ENCODE assay signal across 16 mouse cellular contexts in genomic region chr9:109049316-109049715, GRCm38 (mm10). TPM values are rescaled to one million over a fixed set of nuclear protein-coding genes. Genes with fewer than 3 reads are reported as not detected.
A peak's percentile ranks its signal among the peaks of the same experiment; 100 is the strongest.
DNase-seq lines count a peak whose midpoint lies in the region; TF ChIP-seq lines count a peak whose summit lies in the region.
"Had no signal": no experiment of that assay in that cellular context is flagged by ENCODE, and none has a peak within 500 bp of the region (broad histone marks: within the 10 kb centered on the region; RNA-seq: fewer than 3 reads in every experiment).

No protein-coding gene starts in this region.

- no peaks in the 10 kb centered on the region for H3K27me3 ChIP-seq in spleen, adult 2 months (ENCODE audit: control insufficient read depth, insufficient read depth, low read length)
- H3K27me3 ChIP-seq in E14TG2a.4 (ENCODE audit: insufficient read depth, low read length), result no peaks in the 10 kb centered on the region
- H3K27me3 ChIP-seq in limb, embryonic 10.5 days (ENCODE audit: low read depth, poor library complexity, severe bottlenecking), result no peaks in the 10 kb centered on the region
- H3K27me3 ChIP-seq: embryonic facial prominence, embryonic 12.5 days; forebrain, embryonic 15.5 days; heart, embryonic 13.5 days; hindbrain, embryonic 12.5 days had no signal

- H3K4me3 ChIP-seq in spleen, adult 2 months (ENCODE audit: extremely low read depth, insufficient read depth, insufficient read length), result 0 out of 2 replicates have a peak overlapping the region, but pooled peaks have one; percentile 50
- peak overlapping the region; percentile 79 for H3K4me3 ChIP-seq in E14TG2a.4 (replicated peaks; ENCODE audit: low read length)
- H3K4me3 ChIP-seq in limb, embryonic 10.5 days, result no peak overlapping the region
- H3K4me3 ChIP-seq: embryonic facial prominence, embryonic 12.5 days; forebrain, embryonic 15.5 days; heart, embryonic 13.5 days; hindbrain, embryonic 12.5 days had no signal

- no peak for TF ChIP-seq CTCF in spleen, adult 2 months (IDR thresholded peaks at IDR 0.05; ENCODE audit: extremely low read depth, insufficient read depth, insufficient read length, insufficient replicate concordance)
- TF ChIP-seq CTCF in E14TG2a.4 (conservative IDR thresholded peaks at IDR 0.05; ENCODE audit: low read length), result no peak

- peaks cover 12% of the 10 kb centered on the region; the same call in 1 of the 2 replicates for H3K4me1 ChIP-seq in spleen, adult 2 months (ENCODE audit: control insufficient read depth, insufficient read depth, insufficient read length)
- peaks cover 62% of the 10 kb centered on the region for H3K4me1 ChIP-seq in E14TG2a.4 (replicated peaks; ENCODE audit: low read depth, low read length)
- H3K4me1 ChIP-seq in limb, embryonic 10.5 days, result peaks cover 5% of the 10 kb centered on the region

- H3K9me3 ChIP-seq in E14TG2a.4 (ENCODE audit: low read length), result no peaks in the 10 kb centered on the region
- H3K9me3 ChIP-seq in limb, embryonic 10.5 days (replicated peaks), result no peaks in the 10 kb centered on the region
- H3K9me3 ChIP-seq: embryonic facial prominence, embryonic 12.5 days; forebrain, embryonic 15.5 days; G1E; heart, embryonic 13.5 days; hindbrain, embryonic 12.5 days had no signal

- 70% methylated on average over 7 of the region's 7 CpGs for WGBS in spleen, adult 2 months
- 89% methylated on average over 7 of the region's 7 CpGs for WGBS in limb, embryonic 10.5 days

- DNase-seq in spleen, adult 2 months (ENCODE audit: low read depth in 1 of 2, low spot score in 2 of 2), result no peak
- DNase-seq in spleen, adult 18-20 months, result no peak
- peak; percentile 45 for DNase-seq in induced T-regulatory cell, adult 2 months (ENCODE audit: low read depth)
- DNase-seq in limb, embryonic 10.5 days (ENCODE audit: low spot score), result no peak
- no peak for DNase-seq in B cell, adult 2 months
- DNase-seq: adrenal gland, postnatal 10 days; cerebellum, adult 11-12 months; cerebellum, adult 9-10 months; cerebellum, postnatal 25 days; gastrocnemius, postnatal 36 days had no signal

- peak overlapping the region; percentile 99 for H3K27ac ChIP-seq in spleen, adult 2 months (ENCODE audit: insufficient read depth, low read length)
- H3K27ac ChIP-seq in limb, embryonic 10.5 days, result no peak overlapping the region
- H3K27ac ChIP-seq: embryonic facial prominence, embryonic 12.5 days; forebrain, embryonic 15.5 days; heart, embryonic 13.5 days; hindbrain, embryonic 12.5 days had no signal

- no peak for TF ChIP-seq POLR2A in spleen, adult 2 months (IDR thresholded peaks at IDR 0.05; ENCODE audit: low read depth, low read length)

- H3K36me3 ChIP-seq in spleen, adult 2 months (ENCODE audit: control insufficient read depth, insufficient read depth, low read length), result peaks cover 13% of the 10 kb centered on the region
- H3K36me3 ChIP-seq in E14TG2a.4 (ENCODE audit: insufficient read depth, low read length), result peaks cover 5% of the 10 kb centered on the region
- peaks cover 35% of the 10 kb centered on the region for H3K36me3 ChIP-seq in limb, embryonic 10.5 days
- H3K36me3 ChIP-seq: forebrain, embryonic 15.5 days; hindbrain, embryonic 12.5 days had no signal

RNA-seq across cellular contexts. Expression of gene Trex1, which starts 10.2 kb away (rescaled TPM):
- 137 and 262 TPM in 2 replicates for polyA plus RNA-seq in spleen, adult 2 months (2012; rRNA removed)
- polyA plus RNA-seq in limb, embryonic 10.5 days (2016; fragmentation: Nextera tagmentation; extraction: Ambion mirVana), result 7.5 and 9.4 TPM in 2 replicates

RNA-seq across cellular contexts. Expression of gene Shisa5, which starts 11.0 kb away (rescaled TPM):
- polyA plus RNA-seq in spleen, adult 2 months (2012; rRNA removed), result 4,319 and 4,795 TPM in 2 replicates
- polyA plus RNA-seq in limb, embryonic 10.5 days (2016; fragmentation: Nextera tagmentation; extraction: Ambion mirVana), result 36.1 and 44.4 TPM in 2 replicates

RNA-seq across cellular contexts. Expression of gene Atrip, which starts 24.6 kb away (rescaled TPM):
- 16.2 and 17.0 TPM in 2 replicates for polyA plus RNA-seq in spleen, adult 2 months (2012; rRNA removed)
- polyA plus RNA-seq in limb, embryonic 10.5 days (2016; fragmentation: Nextera tagmentation; extraction: Ambion mirVana), result 35.3 and 36.8 TPM in 2 replicates

RNA-seq across cellular contexts. Expression of gene Ccdc51, which starts 33.0 kb away (rescaled TPM):
- 5.1 and 5.2 TPM in 2 replicates for polyA plus RNA-seq in spleen, adult 2 months (2012; rRNA removed)
- 13.6 and 14.1 TPM in 2 replicates for polyA plus RNA-seq in limb, embryonic 10.5 days (2016; fragmentation: Nextera tagmentation; extraction: Ambion mirVana)

RNA-seq across cellular contexts. Expression of gene Tma7, which starts 33.1 kb away (rescaled TPM):
- polyA plus RNA-seq in spleen, adult 2 months (2012; rRNA removed), result 10.2 and 16.4 TPM in 2 replicates
- 805 and 864 TPM in 2 replicates for polyA plus RNA-seq in limb, embryonic 10.5 days (2016; fragmentation: Nextera tagmentation; extraction: Ambion mirVana)

Comparison
In these comparisons a context has a peak if more than half of its experiments do, and no peak if none do; other contexts are left out.
1. RNA of gene Trex1, which starts 10.2 kb away (polyA plus RNA-seq): 137 to 262 TPM in spleen, adult 2 months; 7.5 to 9.4 TPM in limb, embryonic 10.5 days; every median in the first group is over 10 times any median in the second.
2. RNA of gene Shisa5, which starts 11.0 kb away (polyA plus RNA-seq): 4,319 to 4,795 TPM in spleen, adult 2 months; 36.1 to 44.4 TPM in limb, embryonic 10.5 days; every median in the first group is over 10 times any median in the second.